Mouse (Mus musculus) MEL (cell line): ENCODE data around the gene Atg13. TPM values are rescaled to one million over a fixed set of nuclear protein-coding genes. Genes with fewer than 3 reads are reported as not detected.
A peak's percentile ranks its signal among the peaks of the same experiment; 100 is the strongest.

ENCODE experiments used
- DNase-seq: peaks from one replicate; pipeline ENCODE4 v3.0.0; 2011; ENCODE audit warnings: low read depth, low spot score
- H3K27ac ChIP-seq: 2 replicates; pipeline ENCODE4 v1.5.1; 2012; ENCODE audit warnings: low read depth, mild to moderate bottlenecking, control low read depth, low read length, moderate library complexity; ENCODE audit not compliant: control insufficient read depth
- H3K27me3 ChIP-seq, 2 experiments: fragments of 150-350 bp in 1 of 2; sonication (generic) in 1 of 2; 2 replicates each; pipeline ENCODE4 v1.6.1; 2012; ENCODE audit warnings: low read length in 2 of 2, mild to moderate bottlenecking in 2 of 2, improper control_type of control experiment in 1 of 2, moderate library complexity in 1 of 2; ENCODE audit not compliant: insufficient read depth in 2 of 2, control insufficient read depth in 1 of 2
- H3K36me3 ChIP-seq, 2 experiments: 2 replicates each; pipeline ENCODE4 v1.6.1; 2012 to 2014; ENCODE audit warnings: low read length in 2 of 2, improper control_type of control experiment in 1 of 2, inconsistent platforms in 1 of 2, mild to moderate bottlenecking in 1 of 2; ENCODE audit not compliant: insufficient read depth in 2 of 2, control insufficient read depth in 1 of 2
- H3K4me1 ChIP-seq, 2 experiments: fragments of 150-350 bp in 1 of 2; sonication (generic) in 1 of 2; 2 replicates each; pipeline ENCODE4 v1.6.1; 2012; ENCODE audit warnings: low read length in 2 of 2, improper control_type of control experiment in 1 of 2, mild to moderate bottlenecking in 1 of 2; ENCODE audit not compliant: insufficient read depth in 2 of 2, control insufficient read depth in 1 of 2
- H3K4me3 ChIP-seq, 2 experiments: fragments of 150-350 bp in 1 of 2; sonication (generic) in 1 of 2; 2 replicates each; pipeline ENCODE4 v1.5.1; 2012; ENCODE audit warnings: low read depth in 2 of 2, low read length in 2 of 2, mild to moderate bottlenecking in 2 of 2, moderate library complexity in 2 of 2, control low read depth in 1 of 2, improper control_type of control experiment in 1 of 2; ENCODE audit not compliant: control insufficient read depth in 1 of 2, insufficient read depth in 1 of 2
- H3K79me2 ChIP-seq: 2 replicates; pipeline ENCODE4 v1.6.1; 2012; ENCODE audit warnings: mild to moderate bottlenecking, low read length, moderate library complexity; ENCODE audit not compliant: control insufficient read depth, poor library complexity, insufficient read depth
- H3K9ac ChIP-seq: 2 replicates; pipeline ENCODE4 v1.6.1; 2012; ENCODE audit warnings: low read depth, mild to moderate bottlenecking, control low read depth, low read length, moderate library complexity; ENCODE audit not compliant: control insufficient read depth, poor library complexity, severe bottlenecking
- H3K9me3 ChIP-seq: fragments of 150-350 bp; sonication (generic); replicated peaks from 2 replicates; pipeline ENCODE4 v1.6.1; 2012; ENCODE audit warnings: mild to moderate bottlenecking, low read length, improper control_type of control experiment, moderate library complexity; ENCODE audit not compliant: insufficient read depth
- CHD2 ChIP-seq: IDR thresholded peaks from 2 replicates; pipeline ENCODE4 v1.6.1; 2011; ENCODE audit warnings: low read length, improper control_type of control experiment
- CTCF ChIP-seq, 3 experiments: IDR thresholded peaks in 2 of 3; conservative IDR thresholded peaks in 1 of 3; 2 replicates each; pipeline ENCODE4 v1.5.1; 2011 to 2012; ENCODE audit warnings: low read length in 3 of 3, low read depth in 2 of 3, mild to moderate bottlenecking in 2 of 3, improper control_type of control experiment in 1 of 3, inconsistent platforms in 1 of 3, mixed read lengths in 1 of 3, moderate library complexity in 1 of 3; ENCODE audit not compliant: control insufficient read depth in 1 of 3, insufficient read depth in 1 of 3, poor library complexity in 1 of 3, severe bottlenecking in 1 of 3
- E2F4 ChIP-seq: IDR thresholded peaks from 2 replicates; pipeline ENCODE4 v1.6.1; 2011; ENCODE audit warnings: low read depth, low read length, improper control_type of control experiment, borderline replicate concordance
- ELF1 ChIP-seq: IDR thresholded peaks from 2 replicates; pipeline ENCODE4 v1.6.1; 2014; ENCODE audit warnings: low read depth, mild to moderate bottlenecking, inconsistent platforms, low read length, improper control_type of control experiment, moderate library complexity
- JUND ChIP-seq: IDR thresholded peaks from 2 replicates; pipeline ENCODE4 v1.6.1; 2011; ENCODE audit warnings: low read depth, mild to moderate bottlenecking, improper control_type of control experiment, low read length
- MAFK ChIP-seq: IDR thresholded peaks from 2 replicates; pipeline ENCODE4 v1.6.1; 2011; ENCODE audit warnings: low read depth, mild to moderate bottlenecking, low read length, improper control_type of control experiment, borderline replicate concordance
- MAX ChIP-seq: IDR thresholded peaks from 2 replicates; pipeline ENCODE4 v1.6.1; 2011; ENCODE audit warnings: low read length, improper control_type of control experiment
- MAZ ChIP-seq: IDR thresholded peaks from 2 replicates; pipeline ENCODE4 v1.6.1; 2012; ENCODE audit warnings: low read depth, mild to moderate bottlenecking, inconsistent platforms, low read length, improper control_type of control experiment
- MEF2A ChIP-seq: IDR thresholded peaks from 2 replicates; pipeline ENCODE4 v1.6.1; 2014; ENCODE audit warnings: low read depth, mild to moderate bottlenecking, inconsistent platforms, low read length, improper control_type of control experiment; ENCODE audit not compliant: poor library complexity, insufficient replicate concordance, severe bottlenecking; ENCODE audit errors: extremely low read depth
- MXI1 ChIP-seq: IDR thresholded peaks from 2 replicates; pipeline ENCODE4 v1.6.1; 2011; ENCODE audit warnings: mild to moderate bottlenecking, low read depth, low read length, improper control_type of control experiment
- MYC ChIP-seq: IDR thresholded peaks from 2 replicates; pipeline ENCODE4 v1.6.1; 2011; ENCODE audit warnings: low read depth, mild to moderate bottlenecking, low read length, improper control_type of control experiment, moderate library complexity
- POLR2AphosphoS2 ChIP-seq: IDR thresholded peaks from 2 replicates; pipeline ENCODE4 v1.6.1; 2011; ENCODE audit warnings: low read length, improper control_type of control experiment
- POLR2AphosphoS5 ChIP-seq: IDR thresholded peaks from 2 replicates; pipeline ENCODE4 v1.6.1; 2012; ENCODE audit warnings: low read depth, borderline replicate concordance, mild to moderate bottlenecking, inconsistent platforms, low read length, moderate library complexity, mixed read lengths
- RAD21 ChIP-seq: IDR thresholded peaks from 2 replicates; pipeline ENCODE4 v1.6.1; 2011; ENCODE audit warnings: mild to moderate bottlenecking, low read depth, low read length, improper control_type of control experiment
- SMC3 ChIP-seq: IDR thresholded peaks from 2 replicates; pipeline ENCODE4 v1.6.1; 2011; ENCODE audit warnings: low read depth, low read length, improper control_type of control experiment
- TAL1 ChIP-seq: IDR thresholded peaks from 2 replicates; pipeline ENCODE4 v1.6.1; 2012; ENCODE audit warnings: mild to moderate bottlenecking, inconsistent platforms, low read length, moderate library complexity, mixed read lengths
- TBP ChIP-seq: IDR thresholded peaks from 2 replicates; pipeline ENCODE4 v1.8.0; 2011; ENCODE audit warnings: low read depth, low read length, improper control_type of control experiment
- USF2 ChIP-seq, 2 experiments: IDR thresholded peaks; 2 replicates each; pipeline ENCODE4 v1.6.1; 2011 to 2012; ENCODE audit warnings: improper control_type of control experiment in 2 of 2, low read length in 2 of 2, borderline replicate concordance in 1 of 2, inconsistent platforms in 1 of 2, low read depth in 1 of 2, mild to moderate bottlenecking in 1 of 2; ENCODE audit not compliant: insufficient read depth in 1 of 2
- ZC3H11A ChIP-seq: IDR thresholded peaks from 2 replicates; pipeline ENCODE4 v1.6.1; 2012; ENCODE audit warnings: low read depth, mild to moderate bottlenecking, inconsistent platforms, low read length, improper control_type of control experiment
- ZMIZ1 ChIP-seq: IDR thresholded peaks from 2 replicates; pipeline ENCODE4 v1.6.1; 2012; ENCODE audit warnings: low read depth, mild to moderate bottlenecking, inconsistent platforms, low read length, improper control_type of control experiment, moderate library complexity
- ZNF384 ChIP-seq: IDR thresholded peaks from 2 replicates; pipeline ENCODE4 v1.6.1; 2012; ENCODE audit warnings: low read depth, mild to moderate bottlenecking, inconsistent platforms, low read length, improper control_type of control experiment
- polyA plus RNA-seq, 2 experiments: library from polyadenylated mRNA; stranded (reverse) in 1 of 2; unstranded in 1 of 2; fragments of >175 nt in 1 of 2; fragments of >200 nt in 1 of 2; gene quantifications; 2 replicates each; pipeline versions ENCODE4 v1.2.1 to v1.2.4; 2012; ENCODE audit warnings: low replicate concordance in 2 of 2, low read depth in 1 of 2; ENCODE audit not compliant: insufficient read length in 2 of 2, insufficient read depth in 1 of 2, missing spikeins in 1 of 2
- total RNA-seq: library from RNA; depleted of rRNA; stranded (reverse); fragments of 300-350 nt; gene quantifications from 2 replicates; pipeline ENCODE4 v1.2.3, GENCODE M21; 2012

The Atg13 gene
- total and polyA plus RNA-seq, 3 experiments, result 8.4 to 27.7 TPM; not detected in 1

GRCm38 (mm10) chr2:91646733-91647132 lies 63.6 kb downstream of the Atg13 start:
- Histone ChIP-seq H3K36me3 (peaks cover 0 to 4% of the 10 kb centered on the region in 2 experiments), H3K4me3 (no peak overlapping the region), H3K27me3 (no peaks in the 10 kb centered on the region)
- TF ChIP-seq SMC3 (peak; percentile 76), MXI1 (peak; percentile 68; the same call in 1 of the 2 replicates), JUND (no peak), MYC (peak; percentile 94), MEF2A (no peak), MAX (peak; percentile 77), MAZ (no peak), CTCF (IDR thresholded peaks at IDR 0.05 in 2 of 3, conservative IDR thresholded peaks at IDR 0.05 in 1 of 3; ENCODE audit: control insufficient read depth in 1 of 3, insufficient read depth in 1 of 3, low read depth in 2 of 3, low read length in 3 of 3, poor library complexity in 1 of 3, severe bottlenecking in 1 of 3) (peak; percentile 74 to 93 (median 91)), TBP (no peak), TAL1 (no peak), ELF1 (no peak), ZC3H11A (peak; percentile 74), RAD21 (peak; percentile 79), ZNF384 (no peak)
- TF ChIP-seq, all 39 proteins: peak for 7
- no peak overlapping the region for H3K27ac ChIP-seq
- peaks cover 22% of the 10 kb centered on the region for H3K79me2 ChIP-seq
- peak; percentile 88 for DNase-seq
- H3K9ac ChIP-seq, result no peak overlapping the region
- H3K4me1 ChIP-seq, result peaks cover 0 to 5% of the 10 kb centered on the region in 2 experiments; a peak in 3 of 4 replicates
- no peaks in the 10 kb centered on the region for H3K9me3 ChIP-seq

GRCm38 (mm10) chr2:91645811-91646210 lies 64.6 kb downstream of the Atg13 start:
- H3K4me1 ChIP-seq, result peaks cover 0 to 3% of the 10 kb centered on the region in 2 experiments; a peak in 2 of 4 replicates
- H3K9ac ChIP-seq, result no peak overlapping the region
- no peak overlapping the region for H3K4me3 ChIP-seq
- H3K27ac ChIP-seq, result no peak overlapping the region
- peaks cover 0 to 4% of the 10 kb centered on the region in 2 experiments for H3K36me3 ChIP-seq
- H3K79me2 ChIP-seq, result peaks cover 19% of the 10 kb centered on the region
- no peak for DNase-seq
- TF ChIP-seq MAZ, result no peak
- TF ChIP-seq POLR2AphosphoS5, result no peak
- no peak for TF ChIP-seq CTCF (IDR thresholded peaks at IDR 0.05 in 2 of 3, conservative IDR thresholded peaks at IDR 0.05 in 1 of 3; ENCODE audit: control insufficient read depth in 1 of 3, insufficient read depth in 1 of 3, low read depth in 2 of 3, low read length in 3 of 3, poor library complexity in 1 of 3, severe bottlenecking in 1 of 3)
- TF ChIP-seq MAFK, result no peak
- no peak for TF ChIP-seq RAD21
- no peak for TF ChIP-seq CHD2
- no peak for TF ChIP-seq ZMIZ1
- TF ChIP-seq USF2 (IDR thresholded peaks at IDR 0.05; ENCODE audit: borderline replicate concordance in 1 of 2, insufficient read depth in 1 of 2, low read depth in 1 of 2, low read length in 2 of 2), result no peak
- no peak for TF ChIP-seq E2F4
- no peak for TF ChIP-seq TBP
- no peak for TF ChIP-seq POLR2AphosphoS2
- H3K9me3 ChIP-seq, result no peaks in the 10 kb centered on the region
- H3K27me3 ChIP-seq, result no peaks in the 10 kb centered on the region
